Mouse (Mus musculus) CH12F3 (cell line): ENCODE results near the gene Eml1.
"Not testable (repeated sequence)": the region's sequence is repeated elsewhere in the genome, so short reads cannot be mapped to it uniquely, and the experiment has no call there.

Source experiments
- in situ Hi-C: fragments of 300-500 bp; cut with MboI; formaldehyde crosslinking; loops from 2 replicates; pipeline ENCODE4 v1.14.3; 2020; ENCODE audit warnings: low sequenced_read_pairs

The Eml1 gene

GRCm38 (mm10) chr12:108452151-108452874, 81.6 kb downstream of the Eml1 start:
- in situ Hi-C loops, result no loop called here

- in situ Hi-C loops, result no loop called here
Measured at GRCm38 (mm10) chr12:108453561-108454044, 82.8 kb downstream of the Eml1 start.

- in situ Hi-C loops, result no loop called here
Measured at GRCm38 (mm10) chr12:108455004-108455403, 84.2 kb downstream of the Eml1 start.

GRCm38 (mm10) chr12:108472898-108473297, 102.1 kb downstream of the Eml1 start:
- in situ Hi-C loops, result no loop called here

GRCm38 (mm10) chr12:108474440-108474839, 103.7 kb downstream of the Eml1 start:
- in situ Hi-C loops, result no loop called here

- in situ Hi-C loops, result loop anchor here (25.0 kb wide), 1 partner anchor 116 kb away; the partner anchor contains the start of gene Eml1
Measured at GRCm38 (mm10) chr12:108478714-108479113, 108.0 kb downstream of the Eml1 start.

GRCm38 (mm10) chr12:108480704-108481365, 110.1 kb downstream of the Eml1 start:
- in situ Hi-C loops, result loop anchor here (25.0 kb wide), 1 partner anchor 119 kb away; the partner anchor contains the start of gene Eml1

GRCm38 (mm10) chr12:108489076-108489475, 118.3 kb downstream of the Eml1 start:
- in situ Hi-C loops, result loop anchor here (25.0 kb wide), 1 partner anchor 127 kb away; the partner anchor contains the start of gene Eml1

GRCm38 (mm10) chr12:108489741-108490140, 119.0 kb downstream of the Eml1 start:
- in situ Hi-C loops, result loop anchor here (25.0 kb wide), 1 partner anchor 127 kb away; the partner anchor contains the start of gene Eml1

- in situ Hi-C loops, result loop anchor here (25.0 kb wide), 1 partner anchor 128 kb away; the partner anchor contains the start of gene Eml1
Measured at GRCm38 (mm10) chr12:108490336-108490735, 119.6 kb downstream of the Eml1 start.

GRCm38 (mm10) chr12:108490954-108491353, 120.2 kb downstream of the Eml1 start:
- in situ Hi-C loops, result loop anchor here (25.0 kb wide), 1 partner anchor 129 kb away; the partner anchor contains the start of gene Eml1

- in situ Hi-C loops, result loop anchor here (25.0 kb wide), 1 partner anchor 132 kb away; the partner anchor contains the start of gene Eml1
Measured at GRCm38 (mm10) chr12:108494011-108494541, 123.3 kb downstream of the Eml1 start.

- in situ Hi-C loops, result loop anchor here (25.0 kb wide), 1 partner anchor 133 kb away; the partner anchor contains the start of gene Eml1
Measured at GRCm38 (mm10) chr12:108495455-108496235, 124.9 kb downstream of the Eml1 start.

GRCm38 (mm10) chr12:108503064-108503463, 132.3 kb downstream of the Eml1 start:
- in situ Hi-C loops, result no loop called here

GRCm38 (mm10) chr12:108503582-108503981, 132.8 kb downstream of the Eml1 start:
- in situ Hi-C loops, result no loop called here

GRCm38 (mm10) chr12:108505846-108506245, 135.1 kb downstream of the Eml1 start:
- in situ Hi-C loops, result no loop called here

GRCm38 (mm10) chr12:108507046-108507445, 136.3 kb downstream of the Eml1 start:
- in situ Hi-C loops, result not testable (repeated sequence)

GRCm38 (mm10) chr12:108510571-108510970, 139.8 kb downstream of the Eml1 start:
- in situ Hi-C loops, result no loop called here

- in situ Hi-C loops, result no loop called here
Measured at GRCm38 (mm10) chr12:108511009-108511408, 140.3 kb downstream of the Eml1 start.

- in situ Hi-C loops, result no loop called here
Measured at GRCm38 (mm10) chr12:108515464-108515863, 144.7 kb downstream of the Eml1 start.
